Mouse (Mus musculus) hindbrain, embryonic 16.5 days (tissue): ENCODE measurements around the gene Itgb2. TPM values are rescaled to one million over a fixed set of nuclear protein-coding genes. Genes with fewer than 3 reads are reported as not detected.

ENCODE experiments used
- polyA plus RNA-seq: library from polyadenylated mRNA; unstranded; fragments of >200 nt; fragmentation: Nextera tagmentation; extraction: Ambion mirVana; gene quantifications from 2 replicates; pipeline ENCODE4 v1.2.1, GENCODE M21; 2015

The Itgb2 gene
- polyA plus RNA-seq, 1 experiment from 2014 or later, result 1.1 TPM

Other genes starting within 250 kb of the Itgb2 start
- 19.9 and 20.6 TPM in 2 replicates for gene Adarb1, start 112.0 kb upstream of the Itgb2 start, polyA plus RNA-seq
- 43.5 and 43.8 TPM in 2 replicates for gene Fam207a, start 14.5 kb upstream of the Itgb2 start, polyA plus RNA-seq
- 84.4 and 88.3 TPM in 2 replicates for gene Pttg1ip, start 51.5 kb downstream of the Itgb2 start, polyA plus RNA-seq
- 303 and 334 TPM in 2 replicates for gene Sumo3, start 75.8 kb downstream of the Itgb2 start, polyA plus RNA-seq
- gene Gm49325, start 75.9 kb downstream of the Itgb2 start, polyA plus RNA-seq, result not detected in 2 replicates
- gene Ube2g2, start 92.0 kb downstream of the Itgb2 start, polyA plus RNA-seq, result 85.0 and 91.0 TPM in 2 replicates
- gene Tspear, start 156.3 kb downstream of the Itgb2 start, polyA plus RNA-seq, result 1.3 and 1.6 TPM in 2 replicates
- not detected in 2 replicates for gene Gm19402, start 160.5 kb downstream of the Itgb2 start, polyA plus RNA-seq
- not detected in 2 replicates for gene Gm9508, start 167.0 kb downstream of the Itgb2 start, polyA plus RNA-seq
- not detected in 2 replicates for gene Gm10272, start 176.4 kb downstream of the Itgb2 start, polyA plus RNA-seq
- not detected in 2 replicates for gene Gm10024, start 181.2 kb downstream of the Itgb2 start, polyA plus RNA-seq
- not detected in 2 replicates for gene Gm10142, start 185.6 kb downstream of the Itgb2 start, polyA plus RNA-seq
- gene Krtap12-1, start 190.3 kb downstream of the Itgb2 start, polyA plus RNA-seq, result not detected in 2 replicates
- gene Gm10100, start 196.2 kb downstream of the Itgb2 start, polyA plus RNA-seq, result not detected in 2 replicates
- not detected in 2 replicates for gene Gm18596, start 212.4 kb downstream of the Itgb2 start, polyA plus RNA-seq
- gene Gm9736, start 221.1 kb downstream of the Itgb2 start, polyA plus RNA-seq, result not detected in 2 replicates
- gene Gm3233, start 229.4 kb downstream of the Itgb2 start, polyA plus RNA-seq, result not detected in 2 replicates
- gene Gm3238, start 241.1 kb downstream of the Itgb2 start, polyA plus RNA-seq, result not detected in 2 replicates
- not detected in 2 replicates for gene Gm7138, start 246.7 kb downstream of the Itgb2 start, polyA plus RNA-seq